Mouse (Mus musculus) hematopoietic stem cell, adult 5-6 weeks (primary cell): ENCODE measurements around the gene 4930407I10Rik. TPM values are rescaled to one million over a fixed set of nuclear protein-coding genes. Genes with fewer than 3 reads are reported as not detected.

ENCODE experiments used
- ATAC-seq, 2 experiments: fragments of 125-278 bp in 1 of 2; replicated peaks in 1 of 2; 2 replicates each; pipeline ENCODE4 v1.8.0; 2016 to 2017; ENCODE audit warnings: inconsistent platforms in 2 of 2, mild to moderate bottlenecking in 2 of 2, moderate number of reproducible peaks in 2 of 2, low read depth in 1 of 2, moderate TSS enrichment in 1 of 2; ENCODE audit not compliant: low FRiP score in 2 of 2, poor library complexity in 2 of 2, severe bottlenecking in 2 of 2, insufficient read depth in 1 of 2, low TSS enrichment in 1 of 2
- total RNA-seq: library from RNA; stranded (forward); fragments of 172-1452, 232-1000 nt; gene quantifications from 2 replicates; pipeline ENCODE4 v1.2.3, GENCODE M21; 2017

Gene 4930407I10Rik
- not detected in 2 replicates for total RNA-seq

- ATAC-seq: no peak
Observed at GRCm38 (mm10) chr15:82058719-82059201, at the start of gene 4930407I10Rik. 4930407I10Rik (plus strand) TSS chr15:82059151.

- ATAC-seq: no peak
Observed at GRCm38 (mm10) chr15:82011947-82012346, 47.0 kb upstream of the 4930407I10Rik start.

- ATAC-seq: no peak
Observed at GRCm38 (mm10) chr15:82014745-82015391, 44.1 kb upstream of the 4930407I10Rik start.

- no peak for ATAC-seq
Observed at GRCm38 (mm10) chr15:82015392-82016100, 43.4 kb upstream of the 4930407I10Rik start.

GRCm38 (mm10) chr15:82016101-82016808, 42.7 kb upstream of the 4930407I10Rik start:
- ATAC-seq: peak; percentile 91 to 95

GRCm38 (mm10) chr15:82016830-82017229, 42.1 kb upstream of the 4930407I10Rik start:
- ATAC-seq: no peak

GRCm38 (mm10) chr15:82017461-82017860, 41.5 kb upstream of the 4930407I10Rik start:
- no peak for ATAC-seq

- no peak for ATAC-seq
Observed at GRCm38 (mm10) chr15:82019288-82019687, 39.7 kb upstream of the 4930407I10Rik start.

GRCm38 (mm10) chr15:82022535-82023088, 36.3 kb upstream of the 4930407I10Rik start:
- ATAC-seq: peak; percentile 52 to 85

GRCm38 (mm10) chr15:82023965-82024635, 34.9 kb upstream of the 4930407I10Rik start:
- no peak for ATAC-seq

GRCm38 (mm10) chr15:82027276-82027675, 31.7 kb upstream of the 4930407I10Rik start:
- no peak for ATAC-seq

GRCm38 (mm10) chr15:82027726-82028125, 31.2 kb upstream of the 4930407I10Rik start:
- ATAC-seq: peak; percentile 49 to 78; a peak in 3 of 4 replicates

GRCm38 (mm10) chr15:82032386-82032785, 26.6 kb upstream of the 4930407I10Rik start:
- ATAC-seq: no peak

GRCm38 (mm10) chr15:82033762-82034161, 25.2 kb upstream of the 4930407I10Rik start, which contains the start of gene Desi1:
Desi1 (minus strand) TSS chr15:82033862.
- ATAC-seq: no peak

GRCm38 (mm10) chr15:82035904-82036689, 22.9 kb upstream of the 4930407I10Rik start:
- ATAC-seq: no peak

- peak; percentile 80 to 90 for ATAC-seq
Observed at GRCm38 (mm10) chr15:82040650-82041049, 18.3 kb upstream of the 4930407I10Rik start.
